Mouse (Mus musculus): ENCODE results near the gene Mamdc2.

- TF ChIP-seq CTCF (IDR thresholded peaks at IDR 0.05; ENCODE audit: low read depth) (no peak), EP300 (IDR thresholded peaks at IDR 0.05; ENCODE audit: low read depth) (no peak)
These were observed 60.0 kb downstream of the Mamdc2 start for GRCm38 (mm10) chr19:23388083-23388861.
